Mouse (Mus musculus): ENCODE data around the gene Bfsp1. TPM values are rescaled to one million over a fixed set of nuclear protein-coding genes. Genes with fewer than 3 reads are reported as not detected.

Gene Bfsp1
- polyA plus RNA-seq, 1 experiment: 0.92 TPM

DNA sequence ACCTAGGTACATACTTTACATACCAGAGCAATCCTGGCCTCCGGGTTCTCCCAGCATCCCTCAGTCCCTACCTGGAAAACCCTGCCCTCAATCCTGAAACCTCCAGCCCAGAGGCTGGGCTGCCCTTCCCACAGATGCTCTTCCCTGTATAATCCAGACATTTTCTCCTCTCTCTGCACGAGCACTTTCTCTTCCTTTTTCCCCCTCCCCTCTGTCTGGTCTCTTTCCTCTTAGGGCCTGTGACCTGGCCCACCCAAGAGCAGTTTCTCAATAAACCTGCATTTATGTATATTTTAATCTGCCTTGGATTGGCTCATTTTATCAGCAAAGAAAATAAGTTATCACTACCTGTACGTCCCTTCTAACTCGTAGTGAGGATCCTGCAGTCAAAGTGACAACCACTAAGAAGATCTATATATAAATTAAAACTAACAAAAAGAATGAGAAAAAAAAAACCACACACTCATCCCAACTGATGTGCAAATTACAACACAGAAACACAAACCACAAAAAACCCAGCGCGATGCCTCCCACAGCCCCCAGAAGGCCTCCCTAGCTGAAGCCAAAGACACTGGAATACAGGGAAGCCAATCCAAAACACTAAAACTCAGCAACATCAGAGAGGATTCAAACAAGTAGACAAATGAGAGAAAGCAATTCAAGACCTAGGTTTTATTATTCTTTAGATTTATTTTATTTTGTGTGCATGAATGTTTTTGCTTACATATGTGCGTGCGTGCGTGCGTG lies 28.5 kb upstream of the Bfsp1 start:
- Histone ChIP-seq H3K4me3 (replicated peaks; ENCODE audit: control insufficient read depth, low read depth, low read length) (no peak overlapping the region), H3K27ac (ENCODE audit: control insufficient read depth, insufficient read depth, low read depth, low read length, poor library complexity) (no peak overlapping the region), H3K4me1 (ENCODE audit: control insufficient read depth, insufficient read depth, low read length) (no peaks in the 10 kb centered on the region; the same call in 1 of the 2 replicates)
- WGBS: 57% methylated on average over 10 of the region's 10 CpGs
- no peak for TF ChIP-seq CTCF (IDR thresholded peaks at IDR 0.05; ENCODE audit: control insufficient read depth, insufficient read depth, low read length)
- no peak for TF ChIP-seq POLR2A (IDR thresholded peaks at IDR 0.05; ENCODE audit: borderline replicate concordance, control insufficient read depth, low read depth, low read length)

- 68% methylated on average over 12 of the region's 12 CpGs for WGBS
- Histone ChIP-seq H3K27ac (ENCODE audit: control insufficient read depth, insufficient read depth, low read depth, low read length, poor library complexity) (no peak overlapping the region), H3K4me3 (replicated peaks; ENCODE audit: control insufficient read depth, low read depth, low read length) (no peak overlapping the region), H3K4me1 (ENCODE audit: control insufficient read depth, insufficient read depth, low read length) (no peaks in the 10 kb centered on the region; the same call in 1 of the 2 replicates)
- TF ChIP-seq POLR2A (IDR thresholded peaks at IDR 0.05; ENCODE audit: borderline replicate concordance, control insufficient read depth, low read depth, low read length) (no peak), CTCF (IDR thresholded peaks at IDR 0.05; ENCODE audit: control insufficient read depth, insufficient read depth, low read length) (no peak)
Observed at GRCm38 (mm10) chr2:143889860-143890433, 27.0 kb upstream of the Bfsp1 start.

- no peak overlapping the region for H3K27ac ChIP-seq (ENCODE audit: control insufficient read depth, insufficient read depth, low read depth, low read length, poor library complexity)
- WGBS: 50% methylated on average over 15 of the region's 15 CpGs
- no peak for TF ChIP-seq POLR2A (IDR thresholded peaks at IDR 0.05; ENCODE audit: borderline replicate concordance, control insufficient read depth, low read depth, low read length)
- no peak for TF ChIP-seq CTCF (IDR thresholded peaks at IDR 0.05; ENCODE audit: control insufficient read depth, insufficient read depth, low read length)
Observed at GRCm38 (mm10) chr2:143889131-143889859, 26.3 kb upstream of the Bfsp1 start.

GRCm38 (mm10) chr2:143882606-143883288 lies 19.8 kb upstream of the Bfsp1 start:
- no peak overlapping the region for H3K27ac ChIP-seq (ENCODE audit: control insufficient read depth, insufficient read depth, low read depth, low read length, poor library complexity)
- H3K4me1 ChIP-seq (ENCODE audit: control insufficient read depth, insufficient read depth, low read length): no peaks in the 10 kb centered on the region
- 74% methylated on average over 10 of the region's 10 CpGs for WGBS
- TF ChIP-seq CTCF (IDR thresholded peaks at IDR 0.05; ENCODE audit: control insufficient read depth, insufficient read depth, low read length) (no peak), POLR2A (IDR thresholded peaks at IDR 0.05; ENCODE audit: borderline replicate concordance, control insufficient read depth, low read depth, low read length) (no peak)
- H3K4me3 ChIP-seq (replicated peaks; ENCODE audit: control insufficient read depth, low read depth, low read length): no peak overlapping the region

More at GRCm38 (mm10) chr2:143889131-143889859, 26.3 kb upstream of the Bfsp1 start:
- Histone ChIP-seq H3K4me1 (ENCODE audit: control insufficient read depth, insufficient read depth, low read length) (no peaks in the 10 kb centered on the region; the same call in 1 of the 2 replicates), H3K4me3 (replicated peaks; ENCODE audit: control insufficient read depth, low read depth, low read length) (no peak overlapping the region)

GRCm38 (mm10) chr2:143882002-143882401 lies 19.0 kb upstream of the Bfsp1 start:
- Histone ChIP-seq H3K4me1 (ENCODE audit: control insufficient read depth, insufficient read depth, low read length) (peaks cover 2% of the 10 kb centered on the region; the same call in 1 of the 2 replicates), H3K4me3 (replicated peaks; ENCODE audit: control insufficient read depth, low read depth, low read length) (no peak overlapping the region), H3K27ac (ENCODE audit: control insufficient read depth, insufficient read depth, low read depth, low read length, poor library complexity) (no peak overlapping the region)
- TF ChIP-seq POLR2A (IDR thresholded peaks at IDR 0.05; ENCODE audit: borderline replicate concordance, control insufficient read depth, low read depth, low read length) (no peak), CTCF (IDR thresholded peaks at IDR 0.05; ENCODE audit: control insufficient read depth, insufficient read depth, low read length) (no peak)
- 90% methylated on average over 4 of the region's 4 CpGs for WGBS

DNA sequence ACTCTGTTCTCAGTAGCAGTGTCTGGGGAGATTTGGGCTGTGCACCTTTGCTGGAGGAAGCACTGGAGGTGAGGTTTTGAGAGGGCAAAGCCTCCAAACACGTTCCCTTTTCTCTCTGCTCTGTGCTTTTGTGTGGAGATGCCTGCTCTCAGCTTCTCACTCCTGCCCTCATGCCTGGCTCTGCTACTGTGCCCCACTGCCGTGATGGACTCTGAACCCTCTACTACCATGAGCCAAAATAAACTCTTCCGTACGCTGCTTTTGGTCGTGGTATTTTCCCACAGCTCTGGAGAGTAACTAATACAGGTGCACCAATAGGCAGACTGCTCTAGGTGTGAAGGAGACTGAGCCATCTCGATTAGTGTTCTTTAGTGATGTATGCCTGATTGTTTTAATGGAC lies 16.3 kb upstream of the Bfsp1 start:
- WGBS: 80% methylated on average over 6 of the region's 6 CpGs
- Histone ChIP-seq H3K27ac (ENCODE audit: control insufficient read depth, insufficient read depth, low read depth, low read length, poor library complexity) (no peak overlapping the region), H3K4me1 (ENCODE audit: control insufficient read depth, insufficient read depth, low read length) (peaks cover 2% of the 10 kb centered on the region; the same call in 1 of the 2 replicates), H3K4me3 (replicated peaks; ENCODE audit: control insufficient read depth, low read depth, low read length) (no peak overlapping the region)
- TF ChIP-seq POLR2A (IDR thresholded peaks at IDR 0.05; ENCODE audit: borderline replicate concordance, control insufficient read depth, low read depth, low read length) (no peak), CTCF (IDR thresholded peaks at IDR 0.05; ENCODE audit: control insufficient read depth, insufficient read depth, low read length) (no peak)

DNA sequence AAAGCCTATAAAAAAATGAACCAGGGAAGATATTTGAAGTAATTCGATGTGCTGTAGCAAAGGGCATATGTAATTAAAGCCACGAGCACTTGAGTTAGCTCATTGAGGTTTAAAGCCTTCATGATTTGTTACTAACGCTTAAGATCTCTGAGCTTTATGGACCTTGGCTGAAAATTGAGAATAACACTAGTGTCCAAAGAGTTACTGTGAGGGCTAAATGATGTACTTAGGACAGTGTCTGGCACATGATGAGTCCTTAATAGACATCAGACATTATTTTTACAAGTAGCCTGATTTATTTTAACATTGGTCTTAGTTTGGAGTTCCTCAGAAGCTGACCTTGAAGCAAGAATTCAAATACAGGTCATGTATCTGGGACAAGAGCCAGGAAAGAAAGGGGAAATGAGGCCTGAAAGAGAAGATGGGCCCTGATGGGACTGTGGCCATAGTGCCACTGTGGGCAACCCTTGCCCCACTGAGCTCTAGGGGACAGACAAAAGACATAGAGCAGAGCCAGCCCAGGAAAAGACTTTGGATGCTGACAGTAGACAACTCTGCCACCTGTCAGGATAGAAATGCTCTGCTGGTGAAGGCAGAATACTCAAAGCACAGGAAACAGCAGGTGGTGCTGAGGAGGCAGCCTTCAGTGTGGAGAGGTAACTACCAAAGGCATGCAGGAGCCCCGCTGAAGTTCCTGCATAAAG lies 14.1 kb upstream of the Bfsp1 start:
- TF ChIP-seq POLR2A (IDR thresholded peaks at IDR 0.05; ENCODE audit: borderline replicate concordance, control insufficient read depth, low read depth, low read length) (no peak), CTCF (IDR thresholded peaks at IDR 0.05; ENCODE audit: control insufficient read depth, insufficient read depth, low read length) (no peak)
- 69% methylated on average over 4 of the region's 4 CpGs for WGBS
- no peak overlapping the region for H3K4me3 ChIP-seq (replicated peaks; ENCODE audit: control insufficient read depth, low read depth, low read length)

More for the DNA sequence above, 14.1 kb upstream of the Bfsp1 start:
- Histone ChIP-seq H3K27ac (ENCODE audit: control insufficient read depth, insufficient read depth, low read depth, low read length, poor library complexity) (no peak overlapping the region), H3K4me1 (ENCODE audit: control insufficient read depth, insufficient read depth, low read length) (peaks cover 2% of the 10 kb centered on the region; the same call in 1 of the 2 replicates)

Measured in bone marrow, adult 2 months (tissue).